Mouse (Mus musculus) MEL (cell line): ENCODE measurements around the gene Prdm10. TPM values are rescaled to one million over a fixed set of nuclear protein-coding genes. Genes with fewer than 3 reads are reported as not detected.
A peak's percentile ranks its signal among the peaks of the same experiment; 100 is the strongest.

ENCODE experiments used
- DNase-seq: peaks from one replicate; pipeline ENCODE4 v3.0.0; 2011; ENCODE audit warnings: low read depth, low spot score
- H3K27ac ChIP-seq: 2 replicates; pipeline ENCODE4 v1.5.1; 2012; ENCODE audit warnings: low read depth, mild to moderate bottlenecking, control low read depth, low read length, moderate library complexity; ENCODE audit not compliant: control insufficient read depth
- H3K27me3 ChIP-seq, 2 experiments: fragments of 150-350 bp in 1 of 2; sonication (generic) in 1 of 2; 2 replicates each; pipeline ENCODE4 v1.6.1; 2012; ENCODE audit warnings: low read length in 2 of 2, mild to moderate bottlenecking in 2 of 2, improper control_type of control experiment in 1 of 2, moderate library complexity in 1 of 2; ENCODE audit not compliant: insufficient read depth in 2 of 2, control insufficient read depth in 1 of 2
- H3K36me3 ChIP-seq, 2 experiments: 2 replicates each; pipeline ENCODE4 v1.6.1; 2012 to 2014; ENCODE audit warnings: low read length in 2 of 2, improper control_type of control experiment in 1 of 2, inconsistent platforms in 1 of 2, mild to moderate bottlenecking in 1 of 2; ENCODE audit not compliant: insufficient read depth in 2 of 2, control insufficient read depth in 1 of 2
- H3K4me1 ChIP-seq, 2 experiments: fragments of 150-350 bp in 1 of 2; sonication (generic) in 1 of 2; 2 replicates each; pipeline ENCODE4 v1.6.1; 2012; ENCODE audit warnings: low read length in 2 of 2, improper control_type of control experiment in 1 of 2, mild to moderate bottlenecking in 1 of 2; ENCODE audit not compliant: insufficient read depth in 2 of 2, control insufficient read depth in 1 of 2
- H3K4me3 ChIP-seq, 2 experiments: fragments of 150-350 bp in 1 of 2; sonication (generic) in 1 of 2; 2 replicates each; pipeline ENCODE4 v1.5.1; 2012; ENCODE audit warnings: low read depth in 2 of 2, low read length in 2 of 2, mild to moderate bottlenecking in 2 of 2, moderate library complexity in 2 of 2, control low read depth in 1 of 2, improper control_type of control experiment in 1 of 2; ENCODE audit not compliant: control insufficient read depth in 1 of 2, insufficient read depth in 1 of 2
- H3K79me2 ChIP-seq: 2 replicates; pipeline ENCODE4 v1.6.1; 2012; ENCODE audit warnings: mild to moderate bottlenecking, low read length, moderate library complexity; ENCODE audit not compliant: control insufficient read depth, poor library complexity, insufficient read depth
- H3K9ac ChIP-seq: 2 replicates; pipeline ENCODE4 v1.6.1; 2012; ENCODE audit warnings: low read depth, mild to moderate bottlenecking, control low read depth, low read length, moderate library complexity; ENCODE audit not compliant: control insufficient read depth, poor library complexity, severe bottlenecking
- H3K9me3 ChIP-seq: fragments of 150-350 bp; sonication (generic); replicated peaks from 2 replicates; pipeline ENCODE4 v1.6.1; 2012; ENCODE audit warnings: mild to moderate bottlenecking, low read length, improper control_type of control experiment, moderate library complexity; ENCODE audit not compliant: insufficient read depth
- BHLHE40 ChIP-seq: IDR thresholded peaks from 2 replicates; pipeline ENCODE4 v1.6.1; 2012; ENCODE audit warnings: low read depth, mild to moderate bottlenecking, inconsistent platforms, low read length, improper control_type of control experiment, borderline replicate concordance
- CTCF ChIP-seq, 3 experiments: IDR thresholded peaks in 2 of 3; conservative IDR thresholded peaks in 1 of 3; 2 replicates each; pipeline ENCODE4 v1.5.1; 2011 to 2012; ENCODE audit warnings: low read length in 3 of 3, low read depth in 2 of 3, mild to moderate bottlenecking in 2 of 3, improper control_type of control experiment in 1 of 3, inconsistent platforms in 1 of 3, mixed read lengths in 1 of 3, moderate library complexity in 1 of 3; ENCODE audit not compliant: control insufficient read depth in 1 of 3, insufficient read depth in 1 of 3, poor library complexity in 1 of 3, severe bottlenecking in 1 of 3
- E2F4 ChIP-seq: IDR thresholded peaks from 2 replicates; pipeline ENCODE4 v1.6.1; 2011; ENCODE audit warnings: low read depth, low read length, improper control_type of control experiment, borderline replicate concordance
- ETS1 ChIP-seq: IDR thresholded peaks from 2 replicates; pipeline ENCODE4 v1.6.1; 2012; ENCODE audit warnings: low read depth, mild to moderate bottlenecking, inconsistent platforms, low read length, improper control_type of control experiment, moderate library complexity
- GABPA ChIP-seq: IDR thresholded peaks from 2 replicates; pipeline ENCODE4 v1.6.1; 2012; ENCODE audit warnings: low read depth, mild to moderate bottlenecking, inconsistent platforms, low read length, improper control_type of control experiment, moderate library complexity
- MAFK ChIP-seq: IDR thresholded peaks from 2 replicates; pipeline ENCODE4 v1.6.1; 2011; ENCODE audit warnings: low read depth, mild to moderate bottlenecking, low read length, improper control_type of control experiment, borderline replicate concordance
- MAX ChIP-seq: IDR thresholded peaks from 2 replicates; pipeline ENCODE4 v1.6.1; 2011; ENCODE audit warnings: low read length, improper control_type of control experiment
- MEF2A ChIP-seq: IDR thresholded peaks from 2 replicates; pipeline ENCODE4 v1.6.1; 2014; ENCODE audit warnings: low read depth, mild to moderate bottlenecking, inconsistent platforms, low read length, improper control_type of control experiment; ENCODE audit not compliant: poor library complexity, insufficient replicate concordance, severe bottlenecking; ENCODE audit errors: extremely low read depth
- MYB ChIP-seq: IDR thresholded peaks from 2 replicates; pipeline ENCODE4 v1.6.1; 2011; ENCODE audit warnings: mild to moderate bottlenecking, low read depth, low read length, improper control_type of control experiment
- MYC ChIP-seq: IDR thresholded peaks from 2 replicates; pipeline ENCODE4 v1.6.1; 2011; ENCODE audit warnings: low read depth, mild to moderate bottlenecking, low read length, improper control_type of control experiment, moderate library complexity
- NRF1 ChIP-seq: IDR thresholded peaks from 2 replicates; pipeline ENCODE4 v1.6.1; 2014; ENCODE audit warnings: low read depth, mild to moderate bottlenecking, inconsistent platforms, low read length, improper control_type of control experiment, moderate library complexity; ENCODE audit not compliant: poor library complexity, insufficient read depth, severe bottlenecking
- POLR2AphosphoS5 ChIP-seq: IDR thresholded peaks from 2 replicates; pipeline ENCODE4 v1.6.1; 2012; ENCODE audit warnings: low read depth, borderline replicate concordance, mild to moderate bottlenecking, inconsistent platforms, low read length, moderate library complexity, mixed read lengths
- RAD21 ChIP-seq: IDR thresholded peaks from 2 replicates; pipeline ENCODE4 v1.6.1; 2011; ENCODE audit warnings: mild to moderate bottlenecking, low read depth, low read length, improper control_type of control experiment
- SMC3 ChIP-seq: IDR thresholded peaks from 2 replicates; pipeline ENCODE4 v1.6.1; 2011; ENCODE audit warnings: low read depth, low read length, improper control_type of control experiment
- TBP ChIP-seq: IDR thresholded peaks from 2 replicates; pipeline ENCODE4 v1.8.0; 2011; ENCODE audit warnings: low read depth, low read length, improper control_type of control experiment
- USF1 ChIP-seq: IDR thresholded peaks from 2 replicates; pipeline ENCODE4 v1.6.1; 2014; ENCODE audit warnings: low read depth, mild to moderate bottlenecking, inconsistent platforms, low read length, improper control_type of control experiment, moderate library complexity
- ZC3H11A ChIP-seq: IDR thresholded peaks from 2 replicates; pipeline ENCODE4 v1.6.1; 2012; ENCODE audit warnings: low read depth, mild to moderate bottlenecking, inconsistent platforms, low read length, improper control_type of control experiment
- ZKSCAN1 ChIP-seq: IDR thresholded peaks from 2 replicates; pipeline ENCODE4 v1.6.1; 2012; ENCODE audit warnings: low read depth, mild to moderate bottlenecking, inconsistent platforms, low read length, improper control_type of control experiment, moderate library complexity
- ZMIZ1 ChIP-seq: IDR thresholded peaks from 2 replicates; pipeline ENCODE4 v1.6.1; 2012; ENCODE audit warnings: low read depth, mild to moderate bottlenecking, inconsistent platforms, low read length, improper control_type of control experiment, moderate library complexity
- ZNF384 ChIP-seq: IDR thresholded peaks from 2 replicates; pipeline ENCODE4 v1.6.1; 2012; ENCODE audit warnings: low read depth, mild to moderate bottlenecking, inconsistent platforms, low read length, improper control_type of control experiment
- polyA plus RNA-seq, 2 experiments: library from polyadenylated mRNA; stranded (reverse) in 1 of 2; unstranded in 1 of 2; fragments of >175 nt in 1 of 2; fragments of >200 nt in 1 of 2; gene quantifications; 2 replicates each; pipeline versions ENCODE4 v1.2.1 to v1.2.4; 2012; ENCODE audit warnings: low replicate concordance in 2 of 2, low read depth in 1 of 2; ENCODE audit not compliant: insufficient read length in 2 of 2, insufficient read depth in 1 of 2, missing spikeins in 1 of 2
- total RNA-seq: library from RNA; depleted of rRNA; stranded (reverse); fragments of 300-350 nt; gene quantifications from 2 replicates; pipeline ENCODE4 v1.2.3, GENCODE M21; 2012

Prdm10 gene
- total and polyA plus RNA-seq, 3 experiments: 3.4 to 8.7 TPM; not detected in 1

- TF ChIP-seq NRF1 (no peak), RAD21 (peak; percentile 76), ZNF384 (no peak), TBP (no peak), SMC3 (peak; percentile 72), ZMIZ1 (no peak), ZC3H11A (peak; percentile 31; the same call in 1 of the 2 replicates), E2F4 (no peak), MYC (no peak), CTCF (IDR thresholded peaks at IDR 0.05 in 2 of 3, conservative IDR thresholded peaks at IDR 0.05 in 1 of 3; ENCODE audit: control insufficient read depth in 1 of 3, insufficient read depth in 1 of 3, low read depth in 2 of 3, low read length in 3 of 3, poor library complexity in 1 of 3, severe bottlenecking in 1 of 3) (peak; percentile 79 to 90 (median 84)), ZKSCAN1 (no peak), MAX (no peak), BHLHE40 (peak; percentile 17; the same call in 1 of the 2 replicates), GABPA (no peak), ETS1 (no peak), MEF2A (no peak), MYB (no peak), USF1 (no peak)
- Histone ChIP-seq H3K79me2 (no peaks in the 10 kb centered on the region), H3K9ac (no peak overlapping the region), H3K4me3 (no peak overlapping the region), H3K27me3 (no peaks in the 10 kb centered on the region), H3K27ac (no peak overlapping the region), H3K9me3 (no peaks in the 10 kb centered on the region), H3K36me3 (peaks cover 0 to 42% of the 10 kb centered on the region in 2 experiments; a peak in 2 of 4 replicates), H3K4me1 (no peaks in the 10 kb centered on the region)
- peak; percentile 74 for DNase-seq
Measured at GRCm38 (mm10) chr9:31400441-31400840, 120.1 kb downstream of the Prdm10 start.

GRCm38 (mm10) chr9:31404311-31404710 lies 124.0 kb downstream of the Prdm10 start:
- no peak overlapping the region for H3K9ac ChIP-seq
- H3K27ac ChIP-seq: no peak overlapping the region
- H3K9me3 ChIP-seq: no peaks in the 10 kb centered on the region
- no peaks in the 10 kb centered on the region for H3K27me3 ChIP-seq
- no peaks in the 10 kb centered on the region for H3K4me1 ChIP-seq
- TF ChIP-seq MAFK (peak; percentile 88), POLR2AphosphoS5 (no peak)
- no peaks in the 10 kb centered on the region for H3K79me2 ChIP-seq
- no peak overlapping the region for H3K4me3 ChIP-seq
- no peak for DNase-seq
- H3K36me3 ChIP-seq: peaks cover 0 to 34% of the 10 kb centered on the region in 2 experiments; a peak in 2 of 4 replicates
